Mouse (Mus musculus) embryonic stem cell, embryonic (primary cell): ENCODE results near the gene Vmn1r130.
"Not testable (repeated sequence)": the region's sequence is repeated elsewhere in the genome, so short reads cannot be mapped to it uniquely, and the experiment has no call there.

Source experiments
- CTCF ChIA-PET, 4 experiments: fragments of 300-600 bp in 2 of 4; fragments of 350-600 bp in 2 of 4; sonication (Branson Sonifier 250); formaldehyde crosslinking; loops; one replicate each; lab custom pipeline; 2022; ENCODE audit warnings: inconsistent platforms in 2 of 4; lab: Charles Lee
- POLR2A ChIA-PET, 4 experiments: fragments of 300-600 bp in 2 of 4; fragments of 350-600 bp in 2 of 4; sonication (Branson Sonifier 250); formaldehyde crosslinking; loops; one replicate each; lab custom pipeline; 2022; ENCODE audit warnings: antibody characterized with exemption in 4 of 4, inconsistent platforms in 1 of 4; lab: Charles Lee

Gene Vmn1r130

GRCm38 (mm10) chr7:21511480-21511879, at the start of gene Vmn1r130:
Vmn1r130 (plus strand) TSS chr7:21511780.
- POLR2A ChIA-PET = not testable (repeated sequence)

GRCm38 (mm10) chr7:21545990-21546389, 34.4 kb downstream of the Vmn1r130 start, which contains the start of gene Vmn1r131:
Vmn1r131 (minus strand) TSS chr7:21546090.
- CTCF ChIA-PET, POLR2A ChIA-PET: not testable (repeated sequence)

More at GRCm38 (mm10) chr7:21511480-21511879, at the start of gene Vmn1r130:
- CTCF ChIA-PET = not testable (repeated sequence)
